ENCODE assay signal across 26 mouse cellular contexts in genomic region chr16:32463426-32463825, GRCm38 (mm10). TPM values are rescaled to one million over a fixed set of nuclear protein-coding genes. Genes with fewer than 3 reads are reported as not detected.
DNase-seq lines count a peak whose midpoint lies in the region; ATAC-seq lines count a peak whose summit lies in the region.
"Had no signal": no experiment of that assay in that cellular context is flagged by ENCODE, and none has a peak within 500 bp of the region (broad histone marks: within the 10 kb centered on the region; RNA-seq: fewer than 3 reads in every experiment).

No protein-coding gene starts in this region.

- H3K4me1 ChIP-seq in heart, embryonic 10.5 days = peaks cover 11% of the 10 kb centered on the region
- H3K4me1 ChIP-seq in intestine, embryonic 16.5 days (ENCODE audit: control insufficient read depth, insufficient read depth, low read length) = peaks cover 4% of the 10 kb centered on the region
- H3K4me1 ChIP-seq: embryonic facial prominence, embryonic 12.5 days; midbrain, embryonic 10.5 days; neural tube, embryonic 12.5 days had no signal

- peak overlapping the region; percentile 81 for H3K27ac ChIP-seq in heart, embryonic 10.5 days
- H3K27ac ChIP-seq in intestine, embryonic 16.5 days (ENCODE audit: low read length) = peak overlapping the region; percentile 76
- H3K27ac ChIP-seq: embryonic facial prominence, embryonic 12.5 days; gastrocnemius, adult 2 months; hindbrain, postnatal 0 days; midbrain, embryonic 10.5 days; neural tube, embryonic 12.5 days had no signal

- no peaks in the 10 kb centered on the region for H3K9me3 ChIP-seq in heart, embryonic 10.5 days
- no peaks in the 10 kb centered on the region for H3K9me3 ChIP-seq in intestine, embryonic 16.5 days (ENCODE audit: control insufficient read depth, low read length)
- H3K9me3 ChIP-seq: embryonic facial prominence, embryonic 12.5 days; midbrain, embryonic 10.5 days; neural tube, embryonic 12.5 days had no signal

- peaks cover 40% of the 10 kb centered on the region for H3K36me3 ChIP-seq in heart, embryonic 10.5 days
- H3K36me3 ChIP-seq in intestine, embryonic 16.5 days (ENCODE audit: control insufficient read depth, insufficient read depth, low read length) = peaks cover 2% of the 10 kb centered on the region; the same call in 1 of the 2 replicates

- intact Hi-C loops in heart, postnatal 10 days (cut with DNase I) = loop anchor here (5.0 kb wide), 1 partner anchor 186 kb away; the partner anchor contains the start of gene Rnf168

- no peak overlapping the region for H3K4me2 ChIP-seq in intestine, embryonic 16.5 days (ENCODE audit: low read depth, low read length)
- H3K4me2 ChIP-seq: embryonic facial prominence, embryonic 12.5 days; neural tube, embryonic 12.5 days had no signal

- no peak overlapping the region for H3K4me3 ChIP-seq in heart, embryonic 10.5 days
- no peak overlapping the region for H3K4me3 ChIP-seq in intestine, embryonic 16.5 days (ENCODE audit: low read length)
- H3K4me3 ChIP-seq: embryonic facial prominence, embryonic 12.5 days; gastrocnemius, adult 2 months; midbrain, embryonic 10.5 days; neural tube, embryonic 12.5 days had no signal

- H3K9ac ChIP-seq in intestine, embryonic 16.5 days (ENCODE audit: low read depth, low read length) = no peak overlapping the region
- H3K9ac ChIP-seq: embryonic facial prominence, embryonic 12.5 days; forebrain, postnatal 0 days; neural tube, embryonic 12.5 days had no signal

- no peak for DNase-seq in heart, embryonic 10.5 days (ENCODE audit: low spot score)
- DNase-seq in heart, postnatal 10 days = no peak
- peak; percentile 55 for DNase-seq in R1 (ENCODE audit: low read depth, low spot score)
- DNase-seq in Muller cell, postnatal 12 days (ENCODE audit: inconsistent ontology term) = no peak
- no peak for DNase-seq in kidney, postnatal 25 days
- no peak for DNase-seq in retina, postnatal 1 day
- DNase-seq: adrenal gland, postnatal 25 days; cerebellum, adult 2 months; forebrain, postnatal 0 days; gastrocnemius, adult 2 months; lung, postnatal 10 days; right cerebral cortex, postnatal 25 days had no signal

- ATAC-seq in intestine, embryonic 16.5 days = peak; percentile 97
- peak; percentile 86 for ATAC-seq in megakaryocyte progenitor cell, adult 5-6 weeks (replicated peaks; ENCODE audit: poor library complexity)
- ATAC-seq: forebrain, postnatal 0 days; hindbrain, postnatal 0 days had no signal

- WGBS in heart, embryonic 10.5 days = 37% methylated on average over 2 of the region's 2 CpGs
- whole genome bisulfite sequencing in intestine, embryonic 16.5 days = 69% methylated on average over 2 of the region's 2 CpGs

- no peaks in the 10 kb centered on the region for H3K27me3 ChIP-seq in heart, embryonic 10.5 days (ENCODE audit: insufficient read depth, poor library complexity, severe bottlenecking)
- H3K27me3 ChIP-seq in intestine, embryonic 16.5 days (replicated peaks; ENCODE audit: control insufficient read depth, insufficient read depth, low read length) = no peaks in the 10 kb centered on the region
- H3K27me3 ChIP-seq: CH12.LX; embryonic facial prominence, embryonic 12.5 days; neural tube, embryonic 12.5 days had no signal

RNA-seq across cellular contexts. Expression of gene Slc51a, which starts 24.3 kb away (rescaled TPM):
- polyA plus RNA-seq in heart, embryonic 10.5 days (2016; fragmentation: Nextera tagmentation; extraction: Ambion mirVana) = 4.2 and 5.1 TPM in 2 replicates
- total RNA-seq in heart, postnatal 10 days (2021) = 1 to 10 TPM; 3.4 to 4.2 TPM
- polyA plus RNA-seq in intestine, embryonic 16.5 days (2015; fragmentation: Nextera tagmentation; extraction: Ambion mirVana) = 157 and 177 TPM in 2 replicates
- total RNA-seq in megakaryocyte progenitor cell, adult 5-6 weeks (2015) = not detected in 2 replicates
- total RNA-seq in megakaryocyte progenitor cell, adult 5-6 weeks (2017) = 0.04 and 0.17 TPM in 2 replicates
- total RNA-seq: adrenal gland, postnatal 25 days; common myeloid progenitor, adult 5-6 weeks; forebrain, postnatal 0 days; gastrocnemius, adult 2 months; hindbrain, postnatal 0 days; layer of hippocampus, adult 18-20 months; left cerebral cortex, postnatal 36 days; liver, adult 2 months had no signal
- polyA plus RNA-seq: hindbrain, postnatal 0 days had no signal

RNA-seq across cellular contexts. Expression of gene Zdhhc19, which starts 32.6 kb away (rescaled TPM):
- polyA plus RNA-seq in heart, embryonic 10.5 days (2016; fragmentation: Nextera tagmentation; extraction: Ambion mirVana) = not detected in 2 replicates
- not detected for total RNA-seq in heart, postnatal 10 days (2021)
- 2.1 and 3.0 TPM in 2 replicates for polyA plus RNA-seq in intestine, embryonic 16.5 days (2015; fragmentation: Nextera tagmentation; extraction: Ambion mirVana)
- not detected in 2 replicates for total RNA-seq in megakaryocyte progenitor cell, adult 5-6 weeks (2015)
- not detected in 2 replicates for total RNA-seq in megakaryocyte progenitor cell, adult 5-6 weeks (2017)
- total RNA-seq: adrenal gland, postnatal 25 days; CH12.LX; common myeloid progenitor, adult 5-6 weeks; forebrain, postnatal 0 days; gastrocnemius, adult 2 months; hematopoietic stem cell, adult 5-6 weeks; hindbrain, postnatal 0 days; layer of hippocampus, adult 18-20 months; left cerebral cortex, postnatal 36 days; liver, adult 2 months; monocyte, adult 5-6 weeks had no signal
- polyA plus RNA-seq: cerebellum, adult 2 months; embryonic facial prominence, embryonic 12.5 days; forebrain, postnatal 0 days; kidney, embryonic 14.5 days; liver, adult 2 months; midbrain, embryonic 10.5 days; neural tube, embryonic 12.5 days had no signal

RNA-seq across cellular contexts. Expression of gene Pcyt1a, which starts 32.7 kb away (rescaled TPM):
- 36.6 and 43.9 TPM in 2 replicates for polyA plus RNA-seq in heart, embryonic 10.5 days (2016; fragmentation: Nextera tagmentation; extraction: Ambion mirVana)
- 100 to 1,000 TPM in 1 of 2 experiments, 10 to 100 TPM in 1; 98.6 to 107 TPM for total RNA-seq in heart, postnatal 10 days (2021)
- 79.9 and 83.0 TPM in 2 replicates for polyA plus RNA-seq in intestine, embryonic 16.5 days (2015; fragmentation: Nextera tagmentation; extraction: Ambion mirVana)
- total RNA-seq in megakaryocyte progenitor cell, adult 5-6 weeks (2015) = 50.2 and 58.1 TPM in 2 replicates
- 74.4 and 99.1 TPM in 2 replicates for total RNA-seq in megakaryocyte progenitor cell, adult 5-6 weeks (2017)

RNA-seq across cellular contexts. Expression of gene Tctex1d2, which starts 43.9 kb away (rescaled TPM):
- polyA plus RNA-seq in heart, embryonic 10.5 days (2016; fragmentation: Nextera tagmentation; extraction: Ambion mirVana) = 28.9 and 29.5 TPM in 2 replicates
- 1 to 10 TPM; 5.5 to 5.6 TPM for total RNA-seq in heart, postnatal 10 days (2021)
- 32.5 and 34.0 TPM in 2 replicates for polyA plus RNA-seq in intestine, embryonic 16.5 days (2015; fragmentation: Nextera tagmentation; extraction: Ambion mirVana)
- 41.0 and 43.7 TPM in 2 replicates for total RNA-seq in megakaryocyte progenitor cell, adult 5-6 weeks (2015)
- 37.6 and 41.4 TPM in 2 replicates for total RNA-seq in megakaryocyte progenitor cell, adult 5-6 weeks (2017)
- total RNA-seq: CH12.LX had no signal
